Mouse (Mus musculus): ENCODE results near the gene Cdhr4. TPM values are rescaled to one million over a fixed set of nuclear protein-coding genes. Genes with fewer than 3 reads are reported as not detected.

Gene Cdhr4
- polyA plus RNA-seq (2017; shearing (Covaris generic)) = 1 to 10 TPM in 1 of 2 experiments, under 1 TPM in 1; 0.39 to 1.8 TPM

DNA sequence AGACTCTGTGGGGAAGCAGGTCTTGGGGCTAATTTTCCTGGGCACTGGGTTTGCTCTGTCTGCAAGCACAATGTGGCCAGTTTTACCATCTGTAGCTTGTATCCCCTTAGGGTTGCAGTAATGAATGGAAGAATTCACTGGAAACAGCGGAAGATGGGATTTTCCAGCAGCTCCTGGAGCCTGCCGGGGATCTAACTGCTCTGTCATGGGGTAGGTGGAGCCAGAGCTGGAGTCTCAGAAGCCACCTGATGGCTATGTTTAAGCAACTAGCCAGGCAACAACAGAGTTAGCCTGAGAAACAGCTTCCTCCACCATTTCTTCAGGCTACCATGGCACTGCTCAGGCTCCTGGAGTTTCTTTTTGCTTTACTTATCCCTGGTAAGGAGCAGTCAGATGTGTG is at the start of gene Cdhr4:
Gene Cdhr4 (plus strand): TSS at position 301 of the 400 bp plus-strand sequence.
- no peak for ATAC-seq

DNA sequence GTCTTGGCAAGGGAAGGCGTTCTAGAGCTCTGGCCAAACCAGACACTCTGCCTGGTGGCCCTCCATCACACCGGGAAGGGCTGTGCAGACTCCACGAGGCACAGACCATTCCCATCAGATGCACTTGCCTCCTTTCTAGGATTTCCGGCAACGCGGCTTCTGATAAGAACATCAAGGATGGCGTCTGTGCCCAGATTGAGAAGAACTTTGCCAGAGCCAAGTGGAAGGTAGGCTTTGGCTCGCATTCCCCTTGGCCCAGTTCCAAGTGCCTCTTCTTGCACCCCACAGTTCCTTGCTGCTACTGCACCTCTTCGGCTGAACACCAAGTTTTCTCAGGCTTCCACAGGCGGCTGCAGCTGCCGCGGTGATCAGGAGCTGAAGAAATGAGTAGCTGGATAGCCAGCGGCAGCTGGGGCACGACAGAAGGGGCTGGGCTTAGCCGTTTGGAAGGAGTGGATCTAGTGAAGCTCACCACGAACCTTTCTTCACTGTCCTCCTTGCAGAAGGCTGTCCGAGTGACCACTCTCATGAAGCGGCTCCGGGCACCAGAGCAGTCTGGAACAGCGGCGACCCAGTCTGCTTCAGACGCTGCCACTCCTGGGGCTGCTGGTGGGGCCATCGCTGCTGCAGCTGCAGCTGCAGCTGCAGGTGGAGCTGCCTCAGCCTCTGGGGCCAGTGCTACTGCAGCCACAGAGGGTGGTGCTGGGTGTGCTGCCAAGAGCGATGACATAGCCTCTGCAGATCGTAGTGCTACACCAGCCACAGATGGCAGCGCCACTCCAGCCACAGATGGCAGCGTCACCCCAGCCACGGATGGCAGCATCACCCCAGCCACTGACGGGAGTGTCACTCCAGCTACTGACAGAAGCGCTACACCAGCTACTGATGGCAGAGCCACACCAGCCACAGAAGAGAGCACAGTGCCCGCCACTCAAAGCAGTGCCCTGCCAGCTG is 44.8 kb upstream of the Cdhr4 start:
- no peak for ATAC-seq

DNA sequence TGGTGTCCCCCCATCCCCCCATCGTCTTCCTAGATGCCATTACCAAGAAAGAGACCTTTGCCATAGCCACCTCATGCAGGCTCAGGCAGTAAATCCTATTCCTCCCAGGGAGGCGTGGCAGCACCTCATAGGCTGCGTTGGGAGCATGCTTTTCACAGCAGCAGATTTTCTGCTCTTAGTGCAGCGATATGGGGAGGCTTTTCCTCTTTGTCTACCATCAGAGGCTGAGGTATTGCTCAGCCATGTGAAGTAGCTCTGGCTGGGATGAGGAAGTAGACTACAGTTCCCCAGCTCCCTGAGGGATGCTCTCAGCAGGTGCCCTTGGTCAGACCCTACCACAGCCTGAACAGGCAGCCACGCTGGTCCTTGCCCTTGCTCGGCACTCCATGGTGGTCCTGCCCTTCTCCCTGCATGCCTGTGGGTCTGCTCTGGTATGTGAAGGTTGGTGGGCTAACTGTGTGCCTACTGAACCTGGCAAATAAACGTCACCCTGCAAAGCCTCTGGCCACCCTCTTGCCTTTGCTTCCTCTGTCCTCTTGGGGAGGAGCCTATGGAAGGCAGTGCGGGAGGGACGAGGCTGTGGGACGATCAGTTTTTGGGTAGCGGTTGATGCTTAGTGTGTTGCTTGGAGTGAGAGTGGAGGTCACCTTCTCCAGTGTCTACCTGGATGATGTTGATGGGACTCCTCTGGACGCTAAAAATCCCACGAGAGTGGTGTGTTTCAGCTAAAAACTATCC is 42.9 kb upstream of the Cdhr4 start:
- no peak for ATAC-seq

- no peak for ATAC-seq
These were observed 42.4 kb upstream of the Cdhr4 start, which contains the start of gene Traip for GRCm38 (mm10) chr9:107949922-107950235. Gene Traip (plus strand): TSS chr9:107950136.

- peak; percentile 100 for ATAC-seq
These were observed 41.6 kb upstream of the Cdhr4 start for GRCm38 (mm10) chr9:107950460-107951355.

- no peak for ATAC-seq
These were observed 36.5 kb upstream of the Cdhr4 start for GRCm38 (mm10) chr9:107955613-107956289.

- ATAC-seq = no peak
These were observed 35.2 kb upstream of the Cdhr4 start for GRCm38 (mm10) chr9:107957141-107957540.

- ATAC-seq = no peak
These were observed 32.4 kb upstream of the Cdhr4 start for GRCm38 (mm10) chr9:107959896-107960295.

GRCm38 (mm10) chr9:107960928-107961327 is 31.4 kb upstream of the Cdhr4 start:
- ATAC-seq = no peak

- no peak for ATAC-seq
These were observed 30.9 kb upstream of the Cdhr4 start for GRCm38 (mm10) chr9:107961351-107961762.

- no peak for ATAC-seq
These were observed 30.4 kb upstream of the Cdhr4 start for GRCm38 (mm10) chr9:107961881-107962280.

- no peak for ATAC-seq
These were observed 29.4 kb upstream of the Cdhr4 start for GRCm38 (mm10) chr9:107962916-107963315.

DNA sequence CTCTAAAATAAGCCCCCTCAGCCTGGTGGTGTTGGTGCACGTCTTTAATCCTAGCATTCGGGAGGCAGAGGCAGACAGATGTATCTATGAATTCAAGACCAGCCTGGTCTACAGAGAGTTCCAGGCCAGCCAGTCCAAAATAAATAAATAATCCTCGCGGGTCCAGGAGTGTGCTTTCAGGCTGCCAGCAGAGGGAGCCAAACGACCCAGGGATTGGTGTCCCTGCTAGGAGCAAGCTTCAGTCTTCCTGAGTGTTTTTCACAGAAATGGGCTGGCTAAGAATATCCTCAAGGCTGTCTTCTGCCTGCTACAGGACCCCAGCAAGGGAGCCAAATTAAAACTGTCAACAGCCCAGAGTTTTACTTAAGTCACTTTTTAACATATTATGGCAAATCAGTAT is 28.6 kb upstream of the Cdhr4 start:
- peak; percentile 73 for ATAC-seq

GRCm38 (mm10) chr9:107964681-107965080 is 27.6 kb upstream of the Cdhr4 start:
- ATAC-seq = no peak

GRCm38 (mm10) chr9:107966676-107967075 is 25.6 kb upstream of the Cdhr4 start:
- ATAC-seq = no peak

DNA sequence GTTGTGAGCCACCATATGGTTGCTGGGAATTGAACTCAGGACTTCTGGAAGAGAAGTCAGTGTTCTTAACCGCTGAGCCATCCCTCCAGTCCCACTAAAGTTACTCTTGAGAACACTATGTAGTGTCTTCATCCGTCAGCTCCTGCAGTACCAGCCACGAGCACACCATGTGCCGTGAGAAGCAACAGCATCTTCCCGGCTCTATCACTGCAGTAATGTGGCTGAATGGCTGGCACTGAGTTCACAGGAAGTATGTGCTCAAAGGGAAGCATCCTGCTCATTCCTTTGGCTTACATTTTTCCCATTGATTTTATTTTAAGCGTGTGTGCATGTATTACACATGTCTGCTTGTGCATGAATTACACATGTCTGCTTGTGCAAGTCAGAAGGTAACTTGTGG is 24.9 kb upstream of the Cdhr4 start:
- ATAC-seq = no peak

DNA sequence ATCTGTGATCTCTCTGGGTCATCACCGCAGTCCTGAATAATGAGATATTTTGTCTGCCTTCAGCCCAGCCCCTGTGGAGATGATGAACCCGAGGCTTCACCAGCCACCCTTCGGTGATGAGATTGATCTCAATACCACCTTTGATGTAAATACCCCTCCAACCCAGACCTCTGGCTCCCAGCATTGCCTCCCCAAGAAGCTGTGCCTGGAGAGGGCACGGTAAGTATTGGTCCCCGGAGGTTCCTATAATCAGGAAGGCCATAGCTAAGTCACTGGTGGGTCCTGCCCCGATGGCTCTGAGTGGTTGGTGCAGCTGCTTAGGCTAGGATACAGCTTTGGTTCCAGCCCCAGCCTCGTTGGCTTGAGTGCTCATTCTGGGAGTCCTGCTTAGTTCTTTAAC is 23.8 kb upstream of the Cdhr4 start:
- ATAC-seq = no peak

- ATAC-seq = no peak
These were observed 22.0 kb upstream of the Cdhr4 start for GRCm38 (mm10) chr9:107970311-107970710.

- ATAC-seq = no peak
These were observed 20.4 kb upstream of the Cdhr4 start for GRCm38 (mm10) chr9:107971690-107972541.

DNA sequence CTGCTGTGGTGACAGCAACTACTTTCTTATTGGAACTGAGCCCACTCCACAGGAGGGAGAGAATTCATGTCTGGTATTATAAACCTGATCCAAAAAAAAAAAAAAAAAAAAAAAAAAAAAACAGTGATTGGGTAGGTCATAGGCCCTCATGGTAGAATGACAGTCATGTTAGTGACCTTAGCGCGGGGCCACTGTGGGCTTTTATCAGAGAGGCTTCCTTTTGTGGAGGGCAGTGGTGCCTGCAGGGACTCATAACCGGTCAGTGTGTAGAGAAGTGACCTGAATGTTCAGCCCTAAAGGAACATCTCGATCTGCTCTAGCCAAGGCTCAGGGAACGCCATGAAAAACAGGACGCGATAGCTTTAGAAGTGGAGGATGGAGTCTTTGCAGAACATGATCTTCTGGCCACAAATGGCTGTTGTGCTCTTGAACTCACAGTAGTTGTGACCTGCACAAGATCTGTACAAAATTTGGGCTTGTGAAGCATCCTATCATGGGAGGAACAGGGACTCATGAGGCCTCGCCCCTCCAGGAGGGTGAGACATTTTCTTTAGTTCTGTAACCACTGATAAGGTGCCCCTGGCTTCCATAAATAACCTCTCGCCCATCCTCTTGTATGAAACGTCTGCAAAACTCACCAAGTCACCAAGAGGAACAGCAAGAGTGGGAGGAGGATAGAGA is 17.7 kb upstream of the Cdhr4 start:
- ATAC-seq = no peak
